Mouse (Mus musculus): ENCODE measurements around the gene Paf1. TPM values are rescaled to one million over a fixed set of nuclear protein-coding genes. Genes with fewer than 3 reads are reported as not detected.
"Not testable (repeated sequence)": the region's sequence is repeated elsewhere in the genome, so short reads cannot be mapped to it uniquely, and the experiment has no call there.

Paf1 gene
- polyA plus RNA-seq, 1 experiment from 2014 or later, result 81.3 TPM

DNA sequence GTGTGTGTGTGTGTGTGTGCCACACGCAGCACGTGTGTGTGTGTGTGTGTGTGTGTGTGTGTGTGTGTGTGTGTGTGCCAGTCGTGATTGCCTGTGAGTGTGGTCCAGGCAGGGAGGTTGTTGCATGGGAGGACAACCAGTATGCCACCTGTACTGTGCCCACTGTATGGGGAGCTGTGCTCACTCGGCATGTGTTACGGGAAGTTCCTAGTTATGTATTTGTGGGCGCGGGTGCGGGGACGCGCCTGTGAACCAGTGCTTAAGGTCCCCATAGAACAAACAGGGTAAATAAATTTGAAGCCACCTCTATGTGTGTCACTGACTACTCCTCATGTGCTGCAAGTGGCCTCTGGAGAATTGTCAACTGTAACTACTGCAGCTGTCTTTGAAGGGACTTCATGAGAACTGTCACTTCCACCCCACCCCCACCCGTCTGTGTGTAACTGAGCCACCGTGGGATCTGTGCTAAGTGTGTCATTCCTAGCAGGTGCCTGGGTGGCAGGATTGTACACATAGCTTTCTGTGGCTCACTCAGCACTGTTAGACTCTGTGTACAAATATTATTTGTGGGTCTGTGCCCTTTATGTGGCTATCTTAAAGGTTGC is 10.3 kb upstream of the Paf1 start:
- H3K9me3 ChIP-seq, result no peaks in the 10 kb centered on the region
- peak overlapping the region; percentile 96 for H3K27ac ChIP-seq
- H3K4me3 ChIP-seq, result peak overlapping the region; percentile 52
- peaks cover 56% of the 10 kb centered on the region for H3K4me1 ChIP-seq
- WGBS, result 52% methylated on average over 9 of the region's 12 CpGs
- peaks cover 20% of the 10 kb centered on the region for H3K36me3 ChIP-seq
- no peak for DNase-seq (ENCODE audit: low spot score)
- H3K27me3 ChIP-seq (ENCODE audit: insufficient read depth, poor library complexity, severe bottlenecking), result no peaks in the 10 kb centered on the region

- peaks cover 20% of the 10 kb centered on the region for H3K36me3 ChIP-seq
- H3K9me3 ChIP-seq, result no peaks in the 10 kb centered on the region
- H3K4me1 ChIP-seq, result peaks cover 51% of the 10 kb centered on the region
- WGBS, result 23% methylated on average over 11 of the region's 11 CpGs
- H3K4me3 ChIP-seq, result peak overlapping the region; percentile 52
- peak overlapping the region; percentile 96 for H3K27ac ChIP-seq
- DNase-seq (ENCODE audit: low spot score), result no peak
- no peaks in the 10 kb centered on the region for H3K27me3 ChIP-seq (ENCODE audit: insufficient read depth, poor library complexity, severe bottlenecking)
These were observed 9.8 kb upstream of the Paf1 start for GRCm38 (mm10) chr7:28382981-28383396.

DNA sequence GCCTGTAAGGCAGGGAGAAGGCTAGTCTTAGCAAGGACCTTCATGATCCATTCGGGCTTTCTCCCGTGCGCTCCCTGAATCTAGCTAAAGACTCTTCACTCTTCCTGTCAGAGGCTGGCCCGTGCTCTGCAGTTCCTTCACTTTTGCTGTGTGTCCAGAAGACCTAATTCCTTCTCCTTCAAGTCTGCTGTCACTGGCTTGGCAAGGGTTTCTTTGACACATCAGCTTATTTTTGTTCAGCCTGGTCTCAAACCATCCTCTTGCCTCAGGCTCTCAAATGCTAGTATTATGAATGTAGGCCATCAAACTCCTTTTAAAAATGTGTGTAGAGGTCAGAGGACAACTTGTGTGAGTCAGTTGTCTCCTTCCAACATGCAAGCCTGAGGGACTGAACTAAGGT is 9.1 kb upstream of the Paf1 start:
- Histone ChIP-seq H3K9me3 (no peaks in the 10 kb centered on the region), H3K4me1 (peaks cover 46% of the 10 kb centered on the region), H3K4me3 (no peak overlapping the region), H3K27ac (peak overlapping the region; percentile 96), H3K27me3 (ENCODE audit: insufficient read depth, poor library complexity, severe bottlenecking) (no peaks in the 10 kb centered on the region), H3K36me3 (peaks cover 26% of the 10 kb centered on the region)
- WGBS, result 72% methylated on average over 4 of the region's 4 CpGs
- no peak for DNase-seq (ENCODE audit: low spot score)

DNA sequence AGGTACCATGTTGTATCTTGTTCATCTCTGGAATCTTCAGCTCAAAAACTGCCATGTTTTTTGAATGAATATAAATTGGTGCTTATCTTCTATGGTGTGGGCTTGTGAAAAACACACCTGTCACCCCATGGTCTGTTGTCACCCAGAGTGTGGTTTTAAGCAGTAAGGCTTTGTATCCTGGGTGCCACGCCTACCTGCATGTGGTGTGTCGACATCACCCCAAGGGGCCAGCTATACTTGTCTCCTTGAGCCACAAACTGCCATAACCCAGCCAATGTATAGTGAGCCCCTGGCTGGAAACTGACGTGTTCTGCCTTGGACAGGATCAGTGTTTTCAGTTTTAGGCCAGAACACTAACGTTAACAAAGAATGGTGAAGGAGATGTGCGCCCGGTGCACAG is 8.6 kb upstream of the Paf1 start:
- Histone ChIP-seq H3K4me3 (no peak overlapping the region), H3K9me3 (no peaks in the 10 kb centered on the region), H3K4me1 (peaks cover 49% of the 10 kb centered on the region), H3K27me3 (ENCODE audit: insufficient read depth, poor library complexity, severe bottlenecking) (no peaks in the 10 kb centered on the region), H3K36me3 (peaks cover 32% of the 10 kb centered on the region), H3K27ac (peak overlapping the region; percentile 96; the same call in 1 of the 2 replicates)
- WGBS, result 83% methylated on average over 6 of the region's 6 CpGs
- no peak for DNase-seq (ENCODE audit: low spot score)

- peaks cover 42% of the 10 kb centered on the region for H3K36me3 ChIP-seq
- H3K27ac ChIP-seq, result no peak overlapping the region
- 90% methylated on average over 9 of the region's 9 CpGs for WGBS
These were observed 7.6 kb upstream of the Paf1 start for GRCm38 (mm10) chr7:28385196-28385595.

GRCm38 (mm10) chr7:28386007-28386406 is 6.7 kb upstream of the Paf1 start:
- H3K27me3 ChIP-seq (ENCODE audit: insufficient read depth, poor library complexity, severe bottlenecking), result no peaks in the 10 kb centered on the region
- WGBS, result 76% methylated on average over 7 of the region's 7 CpGs
- H3K36me3 ChIP-seq, result peaks cover 49% of the 10 kb centered on the region

More at GRCm38 (mm10) chr7:28385196-28385595, 7.6 kb upstream of the Paf1 start:
- no peak for DNase-seq (ENCODE audit: low spot score)
- Histone ChIP-seq H3K27me3 (ENCODE audit: insufficient read depth, poor library complexity, severe bottlenecking) (no peaks in the 10 kb centered on the region), H3K4me1 (peaks cover 43% of the 10 kb centered on the region), H3K4me3 (no peak overlapping the region), H3K9me3 (no peaks in the 10 kb centered on the region)

DNA sequence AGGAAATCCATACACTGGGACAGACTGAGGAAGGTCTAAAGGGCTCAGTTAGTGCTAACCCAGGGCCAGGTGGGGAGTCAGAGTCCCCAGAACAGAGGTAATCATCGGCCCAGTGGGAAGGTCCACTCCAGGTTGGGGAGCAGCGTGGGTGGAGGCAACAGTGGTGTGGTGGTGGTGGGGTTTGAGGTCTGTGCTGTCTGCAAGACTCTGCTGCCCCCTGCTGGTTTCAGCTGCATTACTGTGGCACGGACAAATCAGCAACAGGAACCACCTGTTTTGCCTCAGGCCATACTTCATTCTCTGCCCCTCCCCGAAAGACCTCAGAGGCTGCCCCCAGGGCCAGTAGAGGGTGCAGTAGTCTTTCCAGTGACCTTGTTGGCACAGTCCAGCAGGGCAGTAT is 6.3 kb upstream of the Paf1 start:
- Histone ChIP-seq H3K27ac (peak overlapping the region; percentile 37), H3K36me3 (peaks cover 49% of the 10 kb centered on the region), H3K27me3 (ENCODE audit: insufficient read depth, poor library complexity, severe bottlenecking) (no peaks in the 10 kb centered on the region), H3K4me1 (peaks cover 36% of the 10 kb centered on the region), H3K9me3 (no peaks in the 10 kb centered on the region), H3K4me3 (no peak overlapping the region)
- WGBS, result 11% methylated on average over 4 of the region's 4 CpGs
- DNase-seq (ENCODE audit: low spot score), result peak; percentile 95

More at GRCm38 (mm10) chr7:28386007-28386406, 6.7 kb upstream of the Paf1 start:
- no peak for DNase-seq (ENCODE audit: low spot score)
- Histone ChIP-seq H3K27ac (peak overlapping the region; percentile 37), H3K9me3 (no peaks in the 10 kb centered on the region), H3K4me1 (peaks cover 36% of the 10 kb centered on the region), H3K4me3 (no peak overlapping the region)

- peaks cover 49% of the 10 kb centered on the region for H3K36me3 ChIP-seq
- 81% methylated on average over 6 of the region's 6 CpGs for WGBS
These were observed 5.9 kb upstream of the Paf1 start for GRCm38 (mm10) chr7:28386877-28387276.

GRCm38 (mm10) chr7:28387384-28387783 is 5.4 kb upstream of the Paf1 start:
- H3K9me3 ChIP-seq; H3K27me3 ChIP-seq (ENCODE audit: insufficient read depth, poor library complexity, severe bottlenecking); H3K27ac ChIP-seq; DNase-seq (ENCODE audit: low spot score); H3K4me3 ChIP-seq: not testable (repeated sequence)
- Histone ChIP-seq H3K36me3 (peaks cover 49% of the 10 kb centered on the region), H3K4me1 (peaks cover 31% of the 10 kb centered on the region)
- WGBS, result 85% methylated on average over 7 of the region's 7 CpGs

More at GRCm38 (mm10) chr7:28386877-28387276, 5.9 kb upstream of the Paf1 start:
- H3K9me3 ChIP-seq; H3K27ac ChIP-seq; DNase-seq (ENCODE audit: low spot score); H3K4me3 ChIP-seq; H3K27me3 ChIP-seq (ENCODE audit: insufficient read depth, poor library complexity, severe bottlenecking): not testable (repeated sequence)
- peaks cover 36% of the 10 kb centered on the region for H3K4me1 ChIP-seq

GRCm38 (mm10) chr7:28390331-28390730 is 2.4 kb upstream of the Paf1 start:
- no peak overlapping the region; the same call in 1 of the 2 replicates for H3K4me3 ChIP-seq
- no peak overlapping the region for H3K27ac ChIP-seq
- 99% methylated on average over 3 of the region's 3 CpGs for WGBS

DNA sequence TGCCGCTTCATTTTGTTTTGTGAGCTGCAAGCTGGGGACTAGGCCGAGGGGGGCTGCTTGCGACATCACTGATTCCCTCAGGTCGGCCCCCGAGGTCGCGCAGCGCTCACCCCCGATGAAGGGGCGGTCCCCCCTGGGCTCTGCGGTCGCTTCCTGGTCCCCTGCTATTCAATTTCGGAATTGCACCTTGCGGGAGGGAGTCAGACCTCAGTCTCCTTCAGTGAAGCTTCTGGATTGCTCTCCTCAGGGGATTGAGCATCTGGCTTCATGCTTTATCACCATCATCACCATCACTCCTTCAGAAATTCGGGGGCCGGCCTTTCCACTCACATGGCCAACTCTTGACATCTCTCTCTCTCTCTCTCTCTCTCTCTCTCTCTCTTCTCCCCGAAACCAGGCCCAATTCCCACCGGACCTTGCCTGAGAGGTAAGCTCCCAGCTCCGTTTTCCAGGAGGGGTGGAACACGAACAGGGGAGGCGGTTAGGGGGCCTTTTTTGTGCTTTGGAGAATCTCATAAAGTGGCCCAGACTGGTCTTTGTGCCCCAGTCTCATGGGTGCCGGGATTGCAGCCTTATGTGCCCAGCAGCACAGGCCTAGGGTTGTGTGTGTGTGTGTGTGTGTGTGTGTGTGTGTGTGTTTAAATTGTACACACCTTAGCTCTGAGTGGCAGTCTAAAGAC is 661 bp downstream of the Paf1 start:
- peak overlapping the region; percentile 79 for H3K4me3 ChIP-seq
- DNase-seq (ENCODE audit: low spot score), result peak; percentile 61
- H3K9me3 ChIP-seq, result no peaks in the 10 kb centered on the region
- 6% methylated on average over 22 of the region's 22 CpGs for WGBS
- H3K27me3 ChIP-seq (ENCODE audit: insufficient read depth, poor library complexity, severe bottlenecking), result no peaks in the 10 kb centered on the region
- H3K4me1 ChIP-seq, result peaks cover 20% of the 10 kb centered on the region
- peaks cover 62% of the 10 kb centered on the region for H3K36me3 ChIP-seq
- H3K27ac ChIP-seq, result peak overlapping the region; percentile 83

More at GRCm38 (mm10) chr7:28390331-28390730, 2.4 kb upstream of the Paf1 start:
- H3K27me3 ChIP-seq (ENCODE audit: insufficient read depth, poor library complexity, severe bottlenecking), result no peaks in the 10 kb centered on the region
- H3K9me3 ChIP-seq, result no peaks in the 10 kb centered on the region
- DNase-seq (ENCODE audit: low spot score), result no peak
- H3K4me1 ChIP-seq, result peaks cover 24% of the 10 kb centered on the region
- peaks cover 60% of the 10 kb centered on the region for H3K36me3 ChIP-seq

- Histone ChIP-seq H3K27me3 (ENCODE audit: insufficient read depth, poor library complexity, severe bottlenecking) (no peaks in the 10 kb centered on the region), H3K36me3 (peaks cover 62% of the 10 kb centered on the region), H3K4me3 (no peak overlapping the region), H3K9me3 (no peaks in the 10 kb centered on the region), H3K27ac (no peak overlapping the region), H3K4me1 (peaks cover 17% of the 10 kb centered on the region)
- DNase-seq (ENCODE audit: low spot score), result peak; percentile 58
- WGBS, result 92% methylated on average over 4 of the region's 4 CpGs
These were observed 2.7 kb downstream of the Paf1 start for GRCm38 (mm10) chr7:28395425-28395824.

DNA sequence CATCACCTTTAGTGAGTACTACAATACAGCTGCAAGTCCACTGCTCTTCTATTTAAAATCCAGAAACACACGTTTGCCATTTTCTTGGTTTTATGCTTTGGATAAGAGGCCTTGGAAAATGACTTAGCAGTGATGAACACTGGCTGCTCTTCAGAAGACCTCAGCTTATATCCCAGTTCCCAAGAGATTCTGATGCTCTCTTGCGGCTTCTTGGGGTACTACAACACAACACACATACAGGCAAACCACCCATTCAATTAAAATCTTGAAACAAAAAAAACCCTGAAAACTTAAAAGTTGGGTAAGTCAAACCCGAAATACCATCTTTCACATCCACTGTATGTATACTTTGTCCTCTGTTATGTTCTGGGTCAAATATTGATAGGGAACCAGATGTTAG is 5.2 kb downstream of the Paf1 start:
- Histone ChIP-seq H3K27me3 (ENCODE audit: insufficient read depth, poor library complexity, severe bottlenecking) (no peaks in the 10 kb centered on the region), H3K9me3 (no peaks in the 10 kb centered on the region), H3K4me1 (peaks cover 8% of the 10 kb centered on the region), H3K4me3 (no peak overlapping the region), H3K27ac (no peak overlapping the region), H3K36me3 (peaks cover 83% of the 10 kb centered on the region)
- WGBS, result 61% methylated on average over 3 of the region's 3 CpGs
- peak; percentile 66 for DNase-seq (ENCODE audit: low spot score)
